Mouse (Mus musculus): ENCODE measurements around the gene Slc8a2.

Gene Slc8a2

GRCm38 (mm10) chr7:16172141-16172581 lies 42.5 kb downstream of the Slc8a2 start:
- DNase-seq (ENCODE audit: low read depth), result no peak

GRCm38 (mm10) chr7:16172586-16173140 lies 43.0 kb downstream of the Slc8a2 start:
- DNase-seq (ENCODE audit: low read depth), result no peak

GRCm38 (mm10) chr7:16173146-16173545 lies 43.5 kb downstream of the Slc8a2 start:
- DNase-seq (ENCODE audit: low read depth), result no peak

- no peak for DNase-seq (ENCODE audit: low read depth)
These were observed 45.2 kb downstream of the Slc8a2 start, which contains the start of gene Meis3 for GRCm38 (mm10) chr7:16174597-16175541. Gene Meis3, plus strand, starts transcription at chr7:16175090.

GRCm38 (mm10) chr7:16175542-16175931 lies 45.9 kb downstream of the Slc8a2 start:
- DNase-seq (ENCODE audit: low read depth), result no peak

GRCm38 (mm10) chr7:16178114-16178513 lies 48.5 kb downstream of the Slc8a2 start:
- DNase-seq (ENCODE audit: low read depth), result no peak

GRCm38 (mm10) chr7:16183663-16184062 lies 54.0 kb downstream of the Slc8a2 start:
- DNase-seq (ENCODE audit: low read depth), result no peak

- DNase-seq (ENCODE audit: low read depth), result no peak
These were observed 57.9 kb downstream of the Slc8a2 start for GRCm38 (mm10) chr7:16187494-16187893.

- DNase-seq (ENCODE audit: low read depth), result no peak
These were observed 62.7 kb downstream of the Slc8a2 start for GRCm38 (mm10) chr7:16192315-16192714.

- DNase-seq (ENCODE audit: low read depth), result no peak
These were observed 64.1 kb downstream of the Slc8a2 start for GRCm38 (mm10) chr7:16193702-16194101.

- DNase-seq (ENCODE audit: low read depth), result no peak
These were observed 67.0 kb downstream of the Slc8a2 start for GRCm38 (mm10) chr7:16196616-16197015.

- DNase-seq (ENCODE audit: low read depth), result no peak
These were observed 67.5 kb downstream of the Slc8a2 start for GRCm38 (mm10) chr7:16197166-16197565.

- DNase-seq (ENCODE audit: low read depth), result no peak
These were observed 68.9 kb downstream of the Slc8a2 start for GRCm38 (mm10) chr7:16198540-16198939.

- DNase-seq (ENCODE audit: low read depth), result no peak
These were observed 71.5 kb downstream of the Slc8a2 start for GRCm38 (mm10) chr7:16201136-16201535.

GRCm38 (mm10) chr7:16202756-16203504 lies 73.3 kb downstream of the Slc8a2 start:
- DNase-seq (ENCODE audit: low read depth), result no peak

GRCm38 (mm10) chr7:16203505-16203903 lies 73.9 kb downstream of the Slc8a2 start:
- no peak for DNase-seq (ENCODE audit: low read depth)

GRCm38 (mm10) chr7:16204791-16205190 lies 75.2 kb downstream of the Slc8a2 start:
- no peak for DNase-seq (ENCODE audit: low read depth)

GRCm38 (mm10) chr7:16207076-16207475 lies 77.5 kb downstream of the Slc8a2 start:
- no peak for DNase-seq (ENCODE audit: low read depth)

- DNase-seq (ENCODE audit: low read depth), result peak; percentile 60
These were observed 77.9 kb downstream of the Slc8a2 start for GRCm38 (mm10) chr7:16207496-16207895.

GRCm38 (mm10) chr7:16208781-16209665 lies 79.4 kb downstream of the Slc8a2 start:
- DNase-seq (ENCODE audit: low read depth), result no peak
